Mouse (Mus musculus) kidney, postnatal 0 days (tissue): ENCODE data around the gene Ldlrad1. TPM values are rescaled to one million over a fixed set of nuclear protein-coding genes. Genes with fewer than 3 reads are reported as not detected.

ENCODE experiments used
- ATAC-seq: fragments of 200-750 bp; cut with Nextera tagmentation; replicated peaks from 2 replicates; pipeline ENCODE4 v1.8.0; 2017; ENCODE audit warnings: low read depth, moderate number of reproducible peaks, moderate TSS enrichment, moderate library complexity; ENCODE audit not compliant: low FRiP score
- DNase-seq: peaks from one replicate; pipeline ENCODE4 v3.0.0-alpha.2; 2016; ENCODE audit warnings: low spot score
- H3K27ac ChIP-seq: fragments of 300-500 bp; sonication (generic); 2 replicates; pipeline ENCODE4 v1.5.1; 2014; ENCODE audit warnings: mild to moderate bottlenecking
- H3K27me3 ChIP-seq: fragments of 300-500 bp; sonication (generic); 2 replicates; pipeline ENCODE4 v1.6.1; 2014; ENCODE audit warnings: low read length, mixed read lengths; ENCODE audit not compliant: insufficient read depth
- H3K36me3 ChIP-seq: fragments of 300-500 bp; sonication (generic); 2 replicates; pipeline ENCODE4 v1.6.1; 2014; ENCODE audit warnings: low read length, mixed read lengths; ENCODE audit not compliant: insufficient read depth
- H3K4me1 ChIP-seq: fragments of 300-500 bp; sonication (generic); replicated peaks from 2 replicates; pipeline ENCODE4 v1.6.1; 2014; ENCODE audit warnings: antibody characterized with exemption, low read length, mixed read lengths; ENCODE audit not compliant: insufficient read depth
- H3K4me2 ChIP-seq: fragments of 300-500 bp; sonication (generic); 2 replicates; pipeline ENCODE4 v1.6.1; 2014; ENCODE audit warnings: mild to moderate bottlenecking, low read length, moderate library complexity, mixed read lengths
- H3K4me3 ChIP-seq: fragments of 300-500 bp; sonication (generic); replicated peaks from 2 replicates; pipeline ENCODE4 v1.5.1; 2014; ENCODE audit warnings: low read depth, low read length
- H3K9ac ChIP-seq: fragments of 300-500 bp; sonication (generic); 2 replicates; pipeline ENCODE4 v1.6.1; 2014; ENCODE audit warnings: low read depth, low read length
- H3K9me3 ChIP-seq: fragments of 300-500 bp; sonication (generic); replicated peaks from 2 replicates; pipeline ENCODE4 v1.6.1; 2016; ENCODE audit warnings: low read length, inconsistent platforms, mixed read lengths
- CTCF ChIP-seq: IDR thresholded peaks from 2 replicates; pipeline ENCODE4 v1.5.1; 2016; ENCODE audit warnings: antibody characterized with exemption, low read depth, mild to moderate bottlenecking, moderate library complexity
- WGBS: fragments of 180-500 bp; shearing (Covaris S2); extraction: QIAGEN DNeasy Blood & Tissue Kit; methylation state at CpG from one replicate; pipeline ENCODE4 v1.1.7; 2014; 5-methylcytosine and 5-hydroxymethylcytosine counted together
- polyA plus RNA-seq: library from polyadenylated mRNA; unstranded; fragments of >200 nt; fragmentation: Nextera tagmentation; extraction: Ambion mirVana; gene quantifications from 2 replicates; pipeline ENCODE4 v1.2.1, GENCODE M21; 2015

Ldlrad1 gene
- polyA plus RNA-seq, 1 experiment from 2014 or later: not detected

GRCm38 (mm10) chr4:107203001-107203400 lies 6.0 kb upstream of the Ldlrad1 start:
- DNase-seq: no peak
- H3K36me3 ChIP-seq: peaks cover 57% of the 10 kb centered on the region
- TF ChIP-seq CTCF: no peak
- H3K4me2 ChIP-seq: no peak overlapping the region
- 83% methylated on average over 7 of the region's 7 CpGs for WGBS
- H3K27ac ChIP-seq: no peak overlapping the region
- no peaks in the 10 kb centered on the region for H3K27me3 ChIP-seq
- H3K9me3 ChIP-seq: no peaks in the 10 kb centered on the region
- no peak overlapping the region for H3K9ac ChIP-seq
- no peak for ATAC-seq
- H3K4me3 ChIP-seq: no peak overlapping the region
- no peaks in the 10 kb centered on the region for H3K4me1 ChIP-seq

- Histone ChIP-seq H3K27me3 (no peaks in the 10 kb centered on the region), H3K9me3 (no peaks in the 10 kb centered on the region), H3K36me3 (peaks cover 34% of the 10 kb centered on the region), H3K4me3 (no peak overlapping the region), H3K27ac (no peak overlapping the region), H3K4me1 (no peaks in the 10 kb centered on the region), H3K9ac (no peak overlapping the region), H3K4me2 (no peak overlapping the region)
- TF ChIP-seq CTCF: no peak
- no peak for DNase-seq
- 89% methylated on average over 2 of the region's 2 CpGs for WGBS
- no peak for ATAC-seq
Observed at GRCm38 (mm10) chr4:107207016-107207415, 2.0 kb upstream of the Ldlrad1 start.

- H3K27me3 ChIP-seq: no peaks in the 10 kb centered on the region
- H3K4me2 ChIP-seq: no peak overlapping the region
- no peak overlapping the region for H3K4me3 ChIP-seq
- DNase-seq: peak; percentile 47
- 48% methylated on average over 5 of the region's 5 CpGs for WGBS
- H3K9me3 ChIP-seq: no peaks in the 10 kb centered on the region
- H3K4me1 ChIP-seq: no peaks in the 10 kb centered on the region
- no peak overlapping the region for H3K27ac ChIP-seq
- ATAC-seq: no peak
- no peak overlapping the region for H3K9ac ChIP-seq
- no peak for TF ChIP-seq CTCF
- H3K36me3 ChIP-seq: 0 out of 2 replicates have a peak, but pooled peaks cover 9% of the 10 kb centered on the region
Observed at GRCm38 (mm10) chr4:107210483-107211097, 1.6 kb downstream of the Ldlrad1 start.

DNA sequence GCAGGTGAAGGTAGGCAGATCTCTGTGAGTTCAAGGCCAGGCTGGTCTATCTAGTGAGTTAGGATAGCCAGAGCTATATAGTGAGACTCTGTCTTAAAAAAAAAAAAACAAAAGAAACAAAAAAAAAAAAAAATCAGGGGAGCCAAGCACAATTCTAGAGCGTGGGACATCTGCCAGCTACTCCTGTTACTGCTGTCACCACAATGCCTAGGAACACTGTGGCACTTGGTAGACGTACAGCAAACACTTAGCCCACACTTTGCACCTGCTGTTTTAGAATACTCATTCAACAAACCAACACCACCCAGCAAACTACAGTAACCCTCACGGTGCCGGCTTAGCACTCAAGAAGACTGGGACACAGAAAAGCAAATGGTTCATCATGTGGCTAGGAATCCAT lies 2.5 kb downstream of the Ldlrad1 start:
- no peaks in the 10 kb centered on the region for H3K9me3 ChIP-seq
- no peak for TF ChIP-seq CTCF
- no peaks in the 10 kb centered on the region for H3K4me1 ChIP-seq
- H3K36me3 ChIP-seq: 0 out of 2 replicates have a peak, but pooled peaks cover 9% of the 10 kb centered on the region
- WGBS: 74% methylated on average over 4 of the region's 4 CpGs
- H3K9ac ChIP-seq: no peak overlapping the region
- no peaks in the 10 kb centered on the region for H3K27me3 ChIP-seq
- no peak overlapping the region for H3K4me3 ChIP-seq
- no peak overlapping the region for H3K4me2 ChIP-seq
- no peak overlapping the region for H3K27ac ChIP-seq
- no peak for DNase-seq
- ATAC-seq: no peak

GRCm38 (mm10) chr4:107211936-107212335 lies 3.0 kb downstream of the Ldlrad1 start:
- DNase-seq (no peak), ATAC-seq (no peak)
- Histone ChIP-seq H3K4me1 (no peaks in the 10 kb centered on the region), H3K9ac (no peak overlapping the region), H3K27me3 (no peaks in the 10 kb centered on the region), H3K36me3 (0 out of 2 replicates have a peak, but pooled peaks cover 9% of the 10 kb centered on the region), H3K27ac (no peak overlapping the region), H3K9me3 (no peaks in the 10 kb centered on the region), H3K4me2 (no peak overlapping the region), H3K4me3 (no peak overlapping the region)
- WGBS: 84% methylated on average over 5 of the region's 5 CpGs
- no peak for TF ChIP-seq CTCF

DNA sequence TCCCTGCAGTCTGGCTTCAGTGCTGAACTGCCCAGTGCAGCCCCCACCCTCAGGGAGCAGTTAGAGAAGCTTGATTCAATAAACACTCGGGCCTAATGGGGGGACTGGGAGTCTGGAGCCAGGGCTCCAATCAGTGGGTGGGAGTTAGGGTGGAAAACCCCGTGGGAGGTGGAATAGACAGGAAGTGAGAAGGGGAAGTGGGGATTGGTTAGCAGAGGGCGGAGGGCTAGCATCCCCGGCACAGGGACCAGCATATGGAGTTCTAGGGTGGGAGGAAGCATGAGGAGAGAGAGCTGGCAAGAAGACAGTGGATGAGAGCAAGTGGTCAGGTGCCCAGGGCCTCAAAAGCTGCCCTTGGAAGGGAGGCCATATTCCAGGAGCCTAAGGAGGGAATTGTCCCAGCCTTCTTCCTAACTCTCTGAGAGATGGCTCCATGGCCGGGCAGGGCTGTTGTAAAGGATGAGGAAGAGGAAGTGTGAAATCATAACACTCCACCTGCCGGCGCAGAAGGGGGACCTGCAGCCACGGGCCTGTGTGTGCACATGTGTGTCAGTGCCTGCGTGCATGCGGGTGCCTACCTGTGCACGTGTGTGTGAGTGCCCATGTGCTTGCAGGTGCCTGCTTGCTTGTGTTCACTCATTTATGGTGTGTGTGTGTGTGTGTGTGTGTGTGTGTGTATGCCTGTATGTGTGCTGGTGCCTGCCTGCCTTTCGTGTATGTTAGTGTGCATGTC lies 4.5 kb downstream of the Ldlrad1 start:
- Histone ChIP-seq H3K27me3 (no peaks in the 10 kb centered on the region), H3K36me3 (0 out of 2 replicates have a peak, but pooled peaks cover 4% of the 10 kb centered on the region), H3K4me3 (no peak overlapping the region), H3K4me1 (no peaks in the 10 kb centered on the region), H3K4me2 (no peak overlapping the region), H3K9me3 (no peaks in the 10 kb centered on the region), H3K27ac (no peak overlapping the region), H3K9ac (no peak overlapping the region)
- WGBS: 59% methylated on average over 12 of the region's 12 CpGs
- peak; percentile 24 for DNase-seq
- ATAC-seq: no peak
- TF ChIP-seq CTCF: no peak
